Mouse (Mus musculus) heart, postnatal 0 days (tissue): Measurements from ENCODE around the gene Stil.

Experiments used
- CTCF ChIP-seq: IDR thresholded peaks from 2 replicates; pipeline ENCODE4 v1.5.1; 2016; ENCODE audit warnings: antibody characterized with exemption, control low read depth, low read depth
- EP300 ChIP-seq: IDR thresholded peaks from 2 replicates; pipeline ENCODE4 v1.6.1; 2016; ENCODE audit warnings: antibody characterized with exemption, low read depth

DNA sequence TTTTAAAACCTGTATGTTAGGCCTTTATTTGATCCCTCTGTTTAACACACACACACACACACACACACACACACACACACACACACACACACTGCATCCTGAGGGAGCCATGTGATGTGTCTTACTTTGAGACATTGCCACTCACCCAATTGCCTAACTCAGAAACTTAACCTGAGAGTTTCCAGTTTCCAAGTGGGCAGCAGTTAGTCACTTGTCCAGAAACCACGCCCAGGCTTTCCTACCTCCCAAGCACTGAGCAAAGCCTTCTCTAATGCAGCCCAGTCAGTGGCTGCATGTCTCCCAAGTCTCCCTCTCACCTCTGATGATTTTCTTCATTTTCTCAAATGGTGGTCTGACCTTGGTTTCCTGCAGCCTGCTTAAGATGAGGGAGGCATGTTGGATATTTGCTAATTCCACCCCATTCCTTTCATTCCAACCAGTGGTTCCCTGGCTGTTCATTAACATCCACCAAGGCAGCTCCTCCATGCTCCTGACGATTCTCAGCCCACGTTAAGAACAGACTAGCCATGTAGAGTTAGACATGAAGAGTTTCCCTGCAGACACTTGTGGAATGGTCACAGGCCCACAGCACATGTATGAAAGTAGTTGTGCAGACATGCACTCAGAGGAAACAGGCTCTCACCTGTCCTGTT is 86.9 kb downstream of the Stil start:
- no peak for TF ChIP-seq CTCF
- no peak for TF ChIP-seq EP300
